Mouse (Mus musculus) C2C12 (cell line): ENCODE data around the gene Fndc7. TPM values are rescaled to one million over a fixed set of nuclear protein-coding genes. Genes with fewer than 3 reads are reported as not detected.
A peak's percentile ranks its signal among the peaks of the same experiment; 100 is the strongest.

ENCODE experiments used
- H3K27me3 ChIP-seq: one replicate; pipeline ENCODE4 v1.6.1; 2011; ENCODE audit not compliant: control insufficient read depth, insufficient read depth, insufficient read length
- H3K36me3 ChIP-seq: one replicate; pipeline ENCODE4 v1.6.1; 2011; ENCODE audit not compliant: control insufficient read depth, insufficient read depth
- H3K4me3 ChIP-seq: one replicate; pipeline ENCODE4 v1.5.1; 2011; ENCODE audit warnings: mild to moderate bottlenecking, control low read depth; ENCODE audit not compliant: poor library complexity, insufficient read depth, severe bottlenecking
- H3K79me2 ChIP-seq: one replicate; pipeline ENCODE4 v1.6.1; 2011; ENCODE audit not compliant: control insufficient read depth, insufficient read depth
- H3K79me3 ChIP-seq: one replicate; pipeline ENCODE4 v1.6.1; 2011; ENCODE audit warnings: low read depth, control low read depth
- H3ac ChIP-seq: one replicate; pipeline ENCODE3; 2011; ENCODE audit warnings: low read depth; ENCODE audit not compliant: control insufficient read depth, insufficient read length
- CEBPB ChIP-seq: IDR thresholded peaks from one replicate; pipeline ENCODE4 v1.6.1; 2011; ENCODE audit warnings: low read depth, mild to moderate bottlenecking, control low read depth, moderate library complexity
- CTCF ChIP-seq: IDR thresholded peaks from one replicate; pipeline ENCODE4 v1.5.1; 2011; ENCODE audit not compliant: control insufficient read depth, insufficient read depth, insufficient read length
- FOSL1 ChIP-seq: IDR thresholded peaks from one replicate; pipeline ENCODE4 v1.8.0; 2011; ENCODE audit warnings: mild to moderate bottlenecking, low read length; ENCODE audit not compliant: poor library complexity, insufficient read depth, severe bottlenecking
- MAX ChIP-seq: IDR thresholded peaks from one replicate; pipeline ENCODE4 v1.6.1; 2011; ENCODE audit warnings: mild to moderate bottlenecking, control low read depth
- MYOD1 ChIP-seq: IDR thresholded peaks from one replicate; pipeline ENCODE4 v1.6.1; 2011; ENCODE audit warnings: low read depth; ENCODE audit not compliant: control insufficient read depth, insufficient read length
- MYOG ChIP-seq: IDR thresholded peaks from one replicate; pipeline ENCODE4 v1.6.1; 2011; ENCODE audit not compliant: control insufficient read depth, insufficient read length; ENCODE audit errors: extremely low read depth
- USF1 ChIP-seq: IDR thresholded peaks from one replicate; pipeline ENCODE4 v1.6.1; 2011; ENCODE audit warnings: low read depth, mild to moderate bottlenecking, control low read depth, moderate library complexity
- polyA plus RNA-seq: library from polyadenylated mRNA; unstranded; fragments of >200 nt; fragmentation: generic; extraction: Trizol; gene quantifications from one replicate; pipeline ENCODE4 v1.2.1, GENCODE M21; 2012; ENCODE audit warnings: missing spikeins

Gene Fndc7
- polyA plus RNA-seq, 1 experiment, result 0.01 TPM

DNA sequence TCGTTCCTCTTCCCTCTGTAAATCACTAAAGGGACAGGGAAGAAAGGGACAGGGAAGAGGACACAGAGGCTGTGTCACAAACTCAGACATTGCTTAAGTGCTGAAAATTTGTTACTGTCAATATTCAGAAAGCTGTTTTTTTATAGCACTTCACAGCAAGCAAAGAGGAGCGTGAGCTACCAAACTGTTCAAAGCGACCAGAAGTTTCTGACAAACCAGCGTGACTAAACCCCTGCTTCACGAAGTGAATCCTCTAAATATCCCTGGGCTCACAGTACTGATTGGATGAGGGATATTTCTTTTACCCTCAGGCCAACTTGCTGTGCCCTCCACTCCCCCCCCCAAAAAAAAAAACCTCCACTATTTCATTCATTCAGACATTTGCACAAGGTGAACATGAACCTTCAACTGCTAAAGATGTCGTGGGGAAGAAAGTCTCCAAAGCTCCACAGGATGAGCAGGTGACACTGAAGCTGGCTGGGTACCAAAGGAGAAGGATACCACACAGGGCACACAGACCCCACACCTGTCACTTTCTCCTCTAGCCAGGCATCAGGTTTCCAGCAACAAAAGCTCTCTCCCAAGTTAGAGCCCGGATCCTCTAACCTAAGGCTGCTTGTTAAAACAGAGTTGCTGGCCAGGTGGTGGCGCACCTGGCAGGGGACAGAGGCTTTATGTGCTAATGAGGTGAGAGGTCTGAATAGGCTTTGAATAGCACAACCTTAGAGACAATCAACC, 33.3 kb downstream of the Fndc7 start:
- Histone ChIP-seq H3K36me3 (no peaks in the 10 kb centered on the region), H3K4me3 (no peak overlapping the region)

DNA sequence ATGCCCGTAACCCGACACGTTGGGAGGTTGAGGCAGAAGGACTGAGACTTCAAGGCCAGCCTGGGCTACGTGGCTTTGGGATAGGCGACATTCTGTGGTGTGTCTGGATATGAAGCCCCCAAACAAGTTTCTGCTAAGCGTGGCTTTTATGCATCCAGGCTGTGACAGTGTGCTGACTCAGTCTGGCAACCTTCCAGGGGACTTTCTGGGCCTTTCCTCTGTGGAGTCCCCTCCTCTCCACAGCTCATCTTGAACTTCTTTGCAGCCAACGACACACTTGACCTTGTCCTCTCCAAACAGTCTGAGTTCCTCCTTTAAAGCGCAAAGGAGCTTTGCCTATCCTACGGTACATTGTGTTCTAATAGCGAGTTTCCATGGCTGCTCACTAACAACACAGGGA, 33.9 kb downstream of the Fndc7 start:
- Histone ChIP-seq H3K27me3 (no peaks in the 10 kb centered on the region), H3K36me3 (no peaks in the 10 kb centered on the region), H3ac (no peak overlapping the region), H3K79me3 (no peaks in the 10 kb centered on the region), H3K79me2 (no peaks in the 10 kb centered on the region), H3K4me3 (no peak overlapping the region)
- peak; percentile 41 for TF ChIP-seq FOSL1
- TF ChIP-seq MYOG, result no peak
- TF ChIP-seq USF1, result no peak
- no peak for TF ChIP-seq CEBPB
- no peak for TF ChIP-seq CTCF
- no peak for TF ChIP-seq MYOD1
- peak; percentile 29 for TF ChIP-seq MAX

More for the DNA sequence above, 33.3 kb downstream of the Fndc7 start:
- no peaks in the 10 kb centered on the region for H3K79me2 ChIP-seq
- no peaks in the 10 kb centered on the region for H3K27me3 ChIP-seq
- no peaks in the 10 kb centered on the region for H3K79me3 ChIP-seq
- no peak overlapping the region for H3ac ChIP-seq
- no peak for TF ChIP-seq MAX
- no peak for TF ChIP-seq USF1
- no peak for TF ChIP-seq MYOD1
- no peak for TF ChIP-seq FOSL1
- no peak for TF ChIP-seq CTCF
- no peak for TF ChIP-seq CEBPB
- no peak for TF ChIP-seq MYOG

DNA sequence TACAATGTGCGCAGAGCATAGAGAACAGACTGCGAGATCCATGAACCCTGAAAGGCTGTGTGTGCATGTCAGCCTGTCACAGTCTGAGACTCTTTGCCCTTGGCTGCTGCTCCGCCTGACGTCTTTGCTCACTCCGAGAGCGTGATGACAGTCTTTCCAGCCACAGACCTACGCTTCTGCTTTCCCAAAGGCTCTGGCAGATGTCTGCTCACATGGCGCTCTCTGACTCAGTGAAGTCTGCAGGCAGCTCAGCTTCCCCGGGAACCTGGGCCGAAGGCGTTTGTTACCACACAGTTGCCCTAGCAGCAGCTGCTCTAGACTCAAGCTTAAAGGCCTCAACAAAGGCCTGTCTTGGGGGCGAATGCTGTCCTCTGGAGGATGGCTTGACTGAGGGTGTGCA, 34.4 kb downstream of the Fndc7 start:
- Histone ChIP-seq H3K27me3 (no peaks in the 10 kb centered on the region), H3ac (peak overlapping the region; percentile 13), H3K4me3 (no peak overlapping the region), H3K79me2 (no peaks in the 10 kb centered on the region), H3K79me3 (no peaks in the 10 kb centered on the region), H3K36me3 (no peaks in the 10 kb centered on the region)
- no peak for TF ChIP-seq CTCF
- TF ChIP-seq CEBPB, result no peak
- peak; percentile 35 for TF ChIP-seq MAX
- no peak for TF ChIP-seq MYOG
- TF ChIP-seq USF1, result peak; percentile 7
- no peak for TF ChIP-seq FOSL1
- no peak for TF ChIP-seq MYOD1

DNA sequence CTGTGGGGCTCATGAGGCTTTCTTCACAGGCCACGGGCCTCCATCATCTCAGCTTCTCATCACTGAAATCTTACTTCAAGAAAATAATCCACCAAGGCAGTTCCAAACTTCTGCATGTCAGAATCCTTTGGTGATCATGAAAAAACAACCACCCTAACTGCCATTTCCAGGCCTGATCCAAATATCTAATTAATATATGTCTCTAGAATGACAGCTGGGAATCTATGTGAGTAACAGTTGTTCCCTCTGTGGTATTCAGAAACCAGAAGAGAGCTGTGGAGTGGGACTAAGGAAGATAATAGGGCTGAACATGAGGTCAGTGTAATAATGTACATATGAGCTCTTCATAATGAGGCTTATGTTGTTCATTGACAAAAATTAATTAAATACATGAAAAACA, 36.5 kb downstream of the Fndc7 start:
- H3K4me3 ChIP-seq, result no peak overlapping the region
- TF ChIP-seq CTCF, result no peak
- no peak for TF ChIP-seq MYOG
- TF ChIP-seq MYOD1, result no peak
- H3K79me2 ChIP-seq, result no peaks in the 10 kb centered on the region
- H3K27me3 ChIP-seq, result no peaks in the 10 kb centered on the region
- H3K36me3 ChIP-seq, result no peaks in the 10 kb centered on the region
- H3ac ChIP-seq, result no peak overlapping the region
- H3K79me3 ChIP-seq, result no peaks in the 10 kb centered on the region

GRCm38 (mm10) chr3:108851996-108852697, 37.7 kb downstream of the Fndc7 start:
- no peaks in the 10 kb centered on the region for H3K79me3 ChIP-seq
- no peak overlapping the region for H3K4me3 ChIP-seq
- H3K79me2 ChIP-seq, result no peaks in the 10 kb centered on the region
- no peaks in the 10 kb centered on the region for H3K36me3 ChIP-seq
- no peak overlapping the region for H3ac ChIP-seq
- TF ChIP-seq MYOG (no peak), CEBPB (no peak), FOSL1 (no peak), CTCF (no peak), USF1 (no peak), MYOD1 (no peak), MAX (no peak)
- H3K27me3 ChIP-seq, result no peaks in the 10 kb centered on the region

DNA sequence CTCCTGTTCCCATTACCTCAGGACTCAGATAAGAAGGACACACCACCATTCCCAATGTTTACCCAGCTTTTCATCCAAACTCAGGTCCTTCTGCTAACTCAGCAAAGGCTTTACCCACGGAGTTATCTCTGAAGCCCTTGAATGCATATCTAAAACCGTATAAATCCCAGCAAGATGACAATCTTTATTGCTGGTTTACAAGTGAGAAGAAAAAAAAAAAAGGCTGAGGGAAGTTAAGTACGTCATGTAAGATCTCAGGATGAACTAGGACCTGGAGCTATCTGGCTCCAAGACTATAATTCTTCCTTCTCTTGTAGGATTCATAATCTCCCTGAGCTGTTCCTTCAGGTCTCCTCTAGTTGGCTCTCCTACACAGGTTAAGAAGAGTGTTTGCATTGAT, 38.3 kb downstream of the Fndc7 start:
- Histone ChIP-seq H3K79me3 (no peaks in the 10 kb centered on the region), H3K4me3 (no peak overlapping the region), H3K27me3 (no peaks in the 10 kb centered on the region), H3K36me3 (no peaks in the 10 kb centered on the region), H3ac (no peak overlapping the region), H3K79me2 (no peaks in the 10 kb centered on the region)
- no peak for TF ChIP-seq CEBPB
- TF ChIP-seq MAX, result no peak
- TF ChIP-seq MYOG, result no peak
- no peak for TF ChIP-seq USF1
- no peak for TF ChIP-seq MYOD1
- TF ChIP-seq CTCF, result no peak
- no peak for TF ChIP-seq FOSL1
